Mouse (Mus musculus) CH12.LX (cell line): ENCODE results near the gene Papss1. TPM values are rescaled to one million over a fixed set of nuclear protein-coding genes. Genes with fewer than 3 reads are reported as not detected.

Source experiments
- DNase-seq: peaks from one replicate; pipeline ENCODE4 v3.0.0-alpha.2; 2013; ENCODE audit errors: extremely low read depth
- H3K27ac ChIP-seq: 2 replicates; pipeline ENCODE4 v1.5.1; 2012; ENCODE audit warnings: low read depth, mild to moderate bottlenecking, control low read depth, moderate library complexity; ENCODE audit not compliant: insufficient read depth
- H3K27me3 ChIP-seq: replicated peaks from 2 replicates; pipeline ENCODE3; 2012; ENCODE audit warnings: inconsistent platforms
- H3K36me3 ChIP-seq, 2 experiments: replicated peaks in 1 of 2; 2 replicates each; pipeline versions ENCODE3 to v1.6.1; 2012; ENCODE audit warnings: inconsistent platforms in 1 of 2, low read length in 1 of 2, mild to moderate bottlenecking in 1 of 2, mixed read lengths in 1 of 2, moderate library complexity in 1 of 2; ENCODE audit not compliant: control insufficient read depth in 1 of 2, insufficient read depth in 1 of 2
- H3K4me1 ChIP-seq, 2 experiments: 2 replicates each; pipeline ENCODE4 v1.6.1; 2012; ENCODE audit warnings: inconsistent platforms in 1 of 2, moderate library complexity in 1 of 2; ENCODE audit not compliant: insufficient read depth in 2 of 2, control insufficient read depth in 1 of 2
- H3K4me2 ChIP-seq: 2 replicates; pipeline ENCODE4 v1.6.1; 2012; ENCODE audit warnings: low read depth, mild to moderate bottlenecking, control low read depth; ENCODE audit not compliant: poor library complexity, insufficient read depth, severe bottlenecking
- H3K4me3 ChIP-seq, 3 experiments: fragments of 150-350 bp in 1 of 3; sonication (generic) in 1 of 3; replicated peaks in 1 of 3; 2 replicates each; pipeline versions ENCODE3 to v1.5.1; 2011 to 2012; ENCODE audit warnings: low read depth in 2 of 3, low read length in 2 of 3, mild to moderate bottlenecking in 2 of 3, moderate library complexity in 2 of 3, control low read depth in 1 of 3, improper control_type of control experiment in 1 of 3, inconsistent platforms in 1 of 3, mixed read lengths in 1 of 3; ENCODE audit not compliant: poor library complexity in 1 of 3
- H3K79me2 ChIP-seq: replicated peaks from 2 replicates; pipeline ENCODE4 v1.6.1; 2012; ENCODE audit warnings: mild to moderate bottlenecking, moderate library complexity; ENCODE audit not compliant: control insufficient read depth, poor library complexity, insufficient read depth, severe bottlenecking; ENCODE audit errors: extremely low read depth
- H3K9ac ChIP-seq: 2 replicates; pipeline ENCODE4 v1.6.1; 2012; ENCODE audit warnings: low read depth, mild to moderate bottlenecking, control low read depth, moderate library complexity; ENCODE audit not compliant: insufficient read depth
- H3K9me3 ChIP-seq: replicated peaks from 2 replicates; pipeline ENCODE3; 2012; ENCODE audit warnings: low read length, inconsistent platforms, mixed read lengths
- BHLHE40 ChIP-seq: IDR thresholded peaks from 2 replicates; pipeline ENCODE4 v1.6.1; 2011; ENCODE audit warnings: mild to moderate bottlenecking, low read depth, low read length, improper control_type of control experiment
- CHD1 ChIP-seq: IDR thresholded peaks from 2 replicates; pipeline ENCODE4 v1.6.1; 2012; ENCODE audit warnings: low read depth, low read length, improper control_type of control experiment, inconsistent platforms
- CHD2 ChIP-seq: IDR thresholded peaks from 2 replicates; pipeline ENCODE4 v1.6.1; 2011; ENCODE audit warnings: low read length, improper control_type of control experiment
- CTCF ChIP-seq, 2 experiments: IDR thresholded peaks in 1 of 2; conservative IDR thresholded peaks in 1 of 2; 2 replicates each; pipeline ENCODE4 v1.5.1; 2011 to 2012; ENCODE audit warnings: low read depth in 2 of 2, low read length in 2 of 2, improper control_type of control experiment in 1 of 2, inconsistent platforms in 1 of 2, mild to moderate bottlenecking in 1 of 2, moderate library complexity in 1 of 2
- E2F4 ChIP-seq: IDR thresholded peaks from 2 replicates; pipeline ENCODE4 v1.6.1; 2011; ENCODE audit warnings: low read depth, low read length, improper control_type of control experiment; ENCODE audit not compliant: insufficient replicate concordance
- ELF1 ChIP-seq: IDR thresholded peaks from 2 replicates; pipeline ENCODE4 v1.6.1; 2014; ENCODE audit warnings: low read depth, mild to moderate bottlenecking, inconsistent platforms, low read length, improper control_type of control experiment
- ETS1 ChIP-seq: conservative IDR thresholded peaks from 2 replicates; pipeline ENCODE4 v1.6.1; 2012; ENCODE audit warnings: low read depth, mild to moderate bottlenecking, inconsistent platforms, low read length, improper control_type of control experiment, moderate library complexity
- HCFC1 ChIP-seq: IDR thresholded peaks from 2 replicates; pipeline ENCODE4 v1.6.1; 2012; ENCODE audit warnings: low read depth, mild to moderate bottlenecking, inconsistent platforms, low read length, improper control_type of control experiment
- IRF4 ChIP-seq: IDR thresholded peaks from 2 replicates; pipeline ENCODE4 v1.6.1; 2014; ENCODE audit warnings: low read depth, mild to moderate bottlenecking, inconsistent platforms, low read length, improper control_type of control experiment
- JUN ChIP-seq: IDR thresholded peaks from 2 replicates; pipeline ENCODE4 v1.6.1; 2011; ENCODE audit warnings: low read depth, mild to moderate bottlenecking, low read length, improper control_type of control experiment, moderate library complexity; ENCODE audit not compliant: insufficient read depth
- JUND ChIP-seq: conservative IDR thresholded peaks from 2 replicates; pipeline ENCODE4 v1.6.1; 2011; ENCODE audit warnings: low read depth, low read length, improper control_type of control experiment
- MAX ChIP-seq: IDR thresholded peaks from 2 replicates; pipeline ENCODE4 v1.6.1; 2011; ENCODE audit warnings: low read length, improper control_type of control experiment
- MXI1 ChIP-seq: IDR thresholded peaks from 2 replicates; pipeline ENCODE4 v1.6.1; 2011; ENCODE audit warnings: mild to moderate bottlenecking, low read depth, low read length, improper control_type of control experiment
- MYC ChIP-seq: IDR thresholded peaks from 2 replicates; pipeline ENCODE4 v1.6.1; 2011; ENCODE audit warnings: low read depth, mild to moderate bottlenecking, improper control_type of control experiment, low read length
- POLR2A ChIP-seq: IDR thresholded peaks from 2 replicates; pipeline ENCODE4 v1.6.1; 2011; ENCODE audit warnings: low read depth, mild to moderate bottlenecking, improper control_type of control experiment, low read length
- POLR2AphosphoS2 ChIP-seq: IDR thresholded peaks from 2 replicates; pipeline ENCODE4 v1.6.1; 2011; ENCODE audit warnings: low read depth, low read length, improper control_type of control experiment
- RAD21 ChIP-seq: IDR thresholded peaks from 2 replicates; pipeline ENCODE4 v1.6.1; 2011; ENCODE audit warnings: low read depth, mild to moderate bottlenecking, low read length, improper control_type of control experiment, moderate library complexity
- RCOR1 ChIP-seq: conservative IDR thresholded peaks from 2 replicates; pipeline ENCODE4 v1.6.1; 2012; ENCODE audit warnings: low read depth, mild to moderate bottlenecking, inconsistent platforms, low read length, improper control_type of control experiment
- SMC3 ChIP-seq: IDR thresholded peaks from 2 replicates; pipeline ENCODE4 v1.6.1; 2011; ENCODE audit warnings: low read depth, low read length, improper control_type of control experiment
- TBP ChIP-seq: conservative IDR thresholded peaks from 2 replicates; pipeline ENCODE4 v1.6.1; 2011; ENCODE audit warnings: low read depth, low read length, improper control_type of control experiment
- TCF12 ChIP-seq: IDR thresholded peaks from 2 replicates; pipeline ENCODE4 v1.6.1; 2014; ENCODE audit warnings: low read depth, mild to moderate bottlenecking, inconsistent platforms, low read length, improper control_type of control experiment
- ZKSCAN1 ChIP-seq: IDR thresholded peaks from 2 replicates; pipeline ENCODE4 v1.6.1; 2012; ENCODE audit warnings: low read depth, inconsistent platforms, low read length, improper control_type of control experiment, borderline replicate concordance
- ZMIZ1 ChIP-seq: IDR thresholded peaks from 2 replicates; pipeline ENCODE4 v1.6.1; 2012; ENCODE audit warnings: low read depth, mild to moderate bottlenecking, inconsistent platforms, low read length, improper control_type of control experiment
- ZNF384 ChIP-seq: IDR thresholded peaks from 2 replicates; pipeline ENCODE4 v1.6.1; 2012; ENCODE audit warnings: low read depth, low read length, improper control_type of control experiment, inconsistent platforms
- dilution Hi-C: fragments of 300-500 bp; cut with MboI; formaldehyde crosslinking; loops from 2 replicates; pipeline ENCODE4 v1.14.3; 2020; ENCODE audit warnings: low sequenced_read_pairs; ENCODE audit not compliant: extremely low pct_unique_long_range_greater_than_20kb, extremely low pct_ligation_motif_present
- in situ Hi-C: fragments of 300-500 bp; cut with MboI; formaldehyde crosslinking; loops from 3 replicates; pipeline ENCODE4 v1.14.3; 2019; ENCODE audit warnings: low sequenced_read_pairs, low pct_ligation_motif_present, low pct_unique_long_range_greater_than_20kb, mixed read lengths
- polyA plus RNA-seq: library from polyadenylated mRNA; unstranded; fragments of >175 nt; gene quantifications from 2 replicates; pipeline ENCODE4 v1.2.1, GENCODE M21; 2012; ENCODE audit warnings: low read depth; ENCODE audit not compliant: insufficient read length
- total RNA-seq, 2 experiments: library from RNA; depleted of rRNA; stranded (reverse); fragments of 300-350 nt in 1 of 2; fragments of >200 nt in 1 of 2; gene quantifications; 2 replicates each; pipeline ENCODE4 v1.2.3; 2012 to 2014

The Papss1 gene
- total and polyA plus RNA-seq, 3 experiments = 13.0 to 27.1 (median 19.3) TPM

DNA sequence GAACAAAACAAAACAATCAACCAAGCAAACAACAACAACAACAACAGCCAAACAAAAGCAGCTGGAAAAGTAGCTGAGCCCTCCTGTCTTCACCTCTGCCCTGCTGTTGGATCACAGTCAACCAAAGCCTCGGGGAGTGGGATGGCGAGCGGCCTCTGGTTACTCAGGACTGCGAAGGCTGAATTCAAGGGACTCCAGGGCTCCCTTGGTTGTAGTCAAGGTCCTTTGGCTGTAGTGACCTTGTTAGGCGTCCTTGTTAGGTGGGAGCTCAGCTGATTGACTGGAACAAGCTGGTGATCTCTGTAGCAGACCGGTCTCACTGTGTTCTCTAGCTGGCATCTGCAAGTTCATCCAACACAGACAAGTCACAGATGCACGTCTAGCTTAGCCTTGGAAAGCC lies 16.5 kb downstream of the Papss1 start:
- Histone ChIP-seq H3K4me3 (no peak overlapping the region), H3K36me3 (peaks cover 12 to 53% of the 10 kb centered on the region in 2 experiments), H3K4me1 (no peaks in the 10 kb centered on the region), H3K27ac (no peak overlapping the region), H3K4me2 (no peak overlapping the region), H3K9ac (no peak overlapping the region), H3K27me3 (no peaks in the 10 kb centered on the region), H3K79me2 (no peaks in the 10 kb centered on the region)
- DNase-seq = no peak
- in situ Hi-C loops = no loop called here
- dilution Hi-C loops = no loop called here
- no peak for TF ChIP-seq TCF12
- no peak for TF ChIP-seq MYC
- no peak for TF ChIP-seq JUN
- no peak for TF ChIP-seq CHD2
- no peak for TF ChIP-seq RCOR1
- no peak for TF ChIP-seq ELF1
- no peak for TF ChIP-seq POLR2AphosphoS2
- TF ChIP-seq, all 38 proteins: peak for 0
- H3K9me3 ChIP-seq = no peaks in the 10 kb centered on the region

DNA sequence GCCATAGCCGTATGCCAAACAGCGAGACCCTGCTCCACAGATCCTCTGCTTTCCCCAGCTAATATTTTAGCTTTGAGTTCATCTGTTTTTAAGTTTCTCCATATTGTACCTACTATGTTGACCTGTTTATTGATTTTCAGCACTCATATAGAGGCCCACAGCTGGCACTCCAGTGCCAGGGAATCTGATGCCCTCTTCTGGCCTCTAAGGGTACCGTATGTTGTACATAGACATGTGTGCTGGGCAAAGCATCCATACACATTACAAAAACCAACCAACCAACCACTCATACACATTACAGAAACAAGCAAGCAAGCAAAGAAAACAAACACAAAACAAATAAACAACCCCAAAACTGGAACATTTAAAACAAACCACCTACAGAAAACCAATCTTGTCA lies 22.2 kb downstream of the Papss1 start:
- H3K9me3 ChIP-seq = no peaks in the 10 kb centered on the region
- DNase-seq = no peak
- H3K79me2 ChIP-seq = no peaks in the 10 kb centered on the region
- no peak overlapping the region for H3K27ac ChIP-seq
- peaks cover 9 to 68% of the 10 kb centered on the region in 2 experiments for H3K36me3 ChIP-seq
- no peak overlapping the region for H3K4me3 ChIP-seq
- TF ChIP-seq RCOR1 = no peak
- no peak for TF ChIP-seq BHLHE40
- no peak for TF ChIP-seq ELF1
- TF ChIP-seq TBP = no peak
- no peak for TF ChIP-seq ZKSCAN1
- TF ChIP-seq MXI1 = no peak
- no peak for TF ChIP-seq POLR2A
- TF ChIP-seq IRF4 = no peak
- TF ChIP-seq CTCF (conservative IDR thresholded peaks at IDR 0.05 in 1 of 2, IDR thresholded peaks at IDR 0.05 in 1 of 2; ENCODE audit: low read depth in 2 of 2, low read length in 2 of 2) = peak in 1 of 2 experiments; percentile 57; a peak in 2 of 4 replicates
- TF ChIP-seq RAD21 = peak; percentile 34
- no peak for TF ChIP-seq ETS1
- no peak for TF ChIP-seq POLR2AphosphoS2
- TF ChIP-seq SMC3 = peak; percentile 39
- no peak for TF ChIP-seq CHD1
- no peak for TF ChIP-seq HCFC1
- no peak for TF ChIP-seq MAX
- TF ChIP-seq MYC = no peak
- no peak for TF ChIP-seq ZMIZ1
- no peak for TF ChIP-seq CHD2
- no peak for TF ChIP-seq E2F4
- no peak for TF ChIP-seq ZNF384
- TF ChIP-seq JUND = no peak
- no peak overlapping the region for H3K9ac ChIP-seq
- no peaks in the 10 kb centered on the region for H3K4me1 ChIP-seq
- H3K4me2 ChIP-seq = no peak overlapping the region
- dilution Hi-C loops = no loop called here
- no peaks in the 10 kb centered on the region for H3K27me3 ChIP-seq
- in situ Hi-C loops = no loop called here
